Mouse (Mus musculus): ENCODE results near the gene Tcf7l1. TPM values are rescaled to one million over a fixed set of nuclear protein-coding genes. Genes with fewer than 3 reads are reported as not detected.

Gene Tcf7l1
- 2.5 and 2.8 TPM in 2 replicates for polyA plus RNA-seq (2012; rRNA removed)

GRCm38 (mm10) chr6:72788892-72789699, at the start of gene Tcf7l1:
TSS of gene Tcf7l1 (minus strand) at chr6:72789254.

GRCm38 (mm10) chr6:72616643-72617288, 172.3 kb downstream of the Tcf7l1 start, which contains the start of gene Tgoln1:
TSS of gene Tgoln1 (minus strand) at chr6:72617000.

GRCm38 (mm10) chr6:72597956-72598753, 190.9 kb downstream of the Tcf7l1 start, which contains the start of the genes Elmod3 and Retsat:
TSS of gene Elmod3 (minus strand) at chr6:72598413.
TSS of gene Retsat (plus strand) at chr6:72598475.

Other genes starting within 250 kb of the Tcf7l1 start
- gene Capg, start 244.9 kb downstream of the Tcf7l1 start, polyA plus RNA-seq (2012; rRNA removed), result 5.7 and 7.2 TPM in 2 replicates
- 2.8 and 3.1 TPM in 2 replicates for gene Elmod3, start 190.8 kb downstream of the Tcf7l1 start, polyA plus RNA-seq (2012; rRNA removed)
- gene Retsat, start 190.8 kb downstream of the Tcf7l1 start, polyA plus RNA-seq (2012; rRNA removed), result 5.2 and 5.7 TPM in 2 replicates
- 8.0 and 9.3 TPM in 2 replicates for gene Tgoln1, start 172.3 kb downstream of the Tcf7l1 start, polyA plus RNA-seq (2012; rRNA removed)
- 24.2 and 27.6 TPM in 2 replicates for gene Kcmf1, start 110.7 kb upstream of the Tcf7l1 start, polyA plus RNA-seq (2012; rRNA removed)
- gene Tmsb10, start 169.5 kb upstream of the Tcf7l1 start, polyA plus RNA-seq (2012; rRNA removed), result 155 and 169 TPM in 2 replicates

All from liver, embryonic 14 days (tissue).